Mouse (Mus musculus) gastrocnemius, postnatal 4 days (tissue): ENCODE results near the gene Crlf2. TPM values are rescaled to one million over a fixed set of nuclear protein-coding genes. Genes with fewer than 3 reads are reported as not detected.
A peak's percentile ranks its signal among the peaks of the same experiment; 100 is the strongest.

ENCODE experiments used
- DNase-seq, 2 experiments: peaks; one replicate each; pipeline ENCODE4 v3.0.0; 2021 to 2022; ENCODE audit warnings: low spot score in 2 of 2, mixed read lengths in 2 of 2
- long read RNA-seq, 2 experiments: library from polyadenylated mRNA; stranded (forward); transcript quantifications; one replicate each; pipeline ENCODE4 v2.0.0; 2021
- total RNA-seq, 2 experiments: library from RNA; stranded (reverse); gene quantifications; 2 replicates each; pipeline ENCODE4 v1.2.3; 2021

The Crlf2 gene
- total RNA-seq = 10 to 100 TPM; 13.6 to 18.0 TPM
- long read RNA-seq, experiment 1, transcript Crlf2-201 (8 exons, 1,323 nt) = major isoform, 14 of 16 reads
- long read RNA-seq, experiment 1, partial matches to known transcripts = 0 of 16 reads
- long read RNA-seq, experiment 1, other reads (novel, unspliced or antisense) = 1 of 16 reads
- long read RNA-seq, experiment 2, transcript Crlf2-201 (8 exons, 1,323 nt) = major isoform, 7 of 15 reads
- long read RNA-seq, experiment 2, partial matches to known transcripts = 4 of 15 reads
- long read RNA-seq, experiment 2, other reads (novel, unspliced or antisense) = 1 of 15 reads

- DNase-seq = peak; percentile 84 to 94
Observed at GRCm38 (mm10) chr5:109558404-109559160, at the start of gene Crlf2. Crlf2 (minus strand) TSS chr5:109558993.

- DNase-seq = no peak
Observed at GRCm38 (mm10) chr5:109602585-109602984, 43.8 kb upstream of the Crlf2 start.

- DNase-seq = no peak
Observed at GRCm38 (mm10) chr5:109601080-109601479, 42.3 kb upstream of the Crlf2 start.

DNA sequence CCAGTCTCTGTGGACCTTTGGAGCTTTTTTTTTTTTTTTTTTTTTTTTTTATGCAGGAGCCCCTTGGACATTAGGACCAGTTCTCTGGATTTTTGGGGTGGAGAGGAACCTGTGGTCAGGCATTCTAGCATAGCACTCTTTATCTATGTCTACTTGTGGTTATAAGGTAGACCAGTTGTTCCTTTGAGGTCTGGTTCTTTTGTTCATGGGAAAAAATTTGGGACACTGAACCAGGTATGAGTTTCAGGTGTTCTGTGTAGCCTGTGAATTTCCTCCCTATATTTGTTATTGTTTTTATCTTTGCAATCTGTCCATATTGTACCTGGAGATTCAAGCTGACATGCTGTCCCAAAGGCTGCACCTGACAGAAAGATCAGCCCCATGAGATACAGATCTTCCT, 40.1 kb upstream of the Crlf2 start:
- no peak for DNase-seq

- DNase-seq = no peak
Observed at GRCm38 (mm10) chr5:109596647-109597046, 37.9 kb upstream of the Crlf2 start.

GRCm38 (mm10) chr5:109562829-109563228, 4.0 kb upstream of the Crlf2 start:
- no peak for DNase-seq

GRCm38 (mm10) chr5:109559191-109559590, 398 bp upstream of the Crlf2 start:
- no peak for DNase-seq

GRCm38 (mm10) chr5:109558123-109558403, 730 bp downstream of the Crlf2 start:
- no peak for DNase-seq

GRCm38 (mm10) chr5:109557321-109558122, 1.3 kb downstream of the Crlf2 start:
- peak; percentile 89 to 95 for DNase-seq

- peak; percentile 82 to 92 for DNase-seq
Observed at GRCm38 (mm10) chr5:109556591-109557320, 2.0 kb downstream of the Crlf2 start.

- DNase-seq = peak; percentile 25 to 31
Observed at GRCm38 (mm10) chr5:109555676-109556571, 2.9 kb downstream of the Crlf2 start.

DNA sequence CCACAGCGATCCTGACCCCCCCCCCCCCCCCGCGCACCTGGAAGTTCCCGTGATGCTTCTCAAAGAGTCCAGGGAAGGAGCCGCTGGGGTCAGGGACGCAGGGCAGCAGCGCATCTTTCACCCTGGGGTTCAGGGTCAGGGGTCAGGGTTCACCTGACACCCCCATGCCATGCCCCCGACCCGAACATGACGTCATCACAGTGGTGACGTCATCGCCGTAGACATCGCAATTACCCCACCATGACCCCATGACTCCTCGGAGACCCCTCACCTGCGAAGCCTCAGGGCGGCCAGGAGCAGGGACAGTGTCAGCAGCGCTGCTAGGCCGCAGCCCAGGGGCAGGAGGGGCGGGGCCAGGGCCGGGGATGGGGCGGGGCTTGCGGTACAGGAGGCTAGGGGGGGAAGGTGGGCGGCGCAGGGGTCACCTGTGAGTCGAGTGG, 3.5 kb downstream of the Crlf2 start:
- DNase-seq = peak in 1 of 2 experiments; percentile 9

DNA sequence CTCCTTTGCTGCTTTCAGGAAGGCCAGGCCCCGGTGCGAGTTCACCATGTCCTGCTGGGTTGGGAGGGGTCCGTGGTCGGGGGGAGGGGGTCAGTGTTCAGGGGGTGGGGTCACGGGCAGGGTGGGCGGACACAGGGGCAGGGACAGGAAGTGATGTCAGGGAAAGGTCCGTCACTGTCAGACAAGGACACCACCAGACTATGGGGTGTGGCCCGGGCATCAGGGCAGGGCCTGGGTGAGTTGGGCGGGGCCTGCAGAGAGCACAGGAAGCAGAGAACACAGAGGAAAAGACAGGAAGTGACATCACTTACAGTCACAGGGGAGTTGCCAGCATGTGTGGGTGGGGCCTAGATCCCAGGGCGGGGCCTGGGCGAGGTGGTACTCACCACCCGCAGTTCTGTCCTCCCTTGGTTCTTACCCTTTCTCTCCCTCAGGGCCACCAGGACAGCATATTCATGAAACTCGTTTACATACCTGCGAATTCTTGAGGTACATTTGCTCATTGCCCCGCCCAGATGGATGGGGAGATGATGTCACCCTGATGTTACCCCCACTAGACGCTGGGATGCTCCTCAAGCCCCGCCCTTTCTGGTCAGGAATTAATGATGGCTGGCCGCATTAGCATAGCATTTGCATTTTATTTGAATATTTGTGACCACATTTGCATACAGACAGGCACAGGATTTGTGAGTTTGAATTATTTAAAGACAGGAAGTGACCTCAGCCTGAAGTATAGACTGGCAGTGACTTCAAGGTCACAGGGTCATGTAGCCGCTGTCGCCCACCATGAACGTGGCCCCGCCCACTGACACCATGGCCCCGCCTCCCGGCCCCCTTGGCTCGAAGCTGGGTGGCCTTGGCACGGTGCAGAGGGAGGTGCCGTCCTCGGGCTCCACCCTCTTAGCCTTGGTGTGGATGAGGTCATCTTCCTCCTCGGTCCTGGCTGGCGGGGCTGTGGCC, 4.4 kb downstream of the Crlf2 start:
- DNase-seq = peak; percentile 14 to 16

DNA sequence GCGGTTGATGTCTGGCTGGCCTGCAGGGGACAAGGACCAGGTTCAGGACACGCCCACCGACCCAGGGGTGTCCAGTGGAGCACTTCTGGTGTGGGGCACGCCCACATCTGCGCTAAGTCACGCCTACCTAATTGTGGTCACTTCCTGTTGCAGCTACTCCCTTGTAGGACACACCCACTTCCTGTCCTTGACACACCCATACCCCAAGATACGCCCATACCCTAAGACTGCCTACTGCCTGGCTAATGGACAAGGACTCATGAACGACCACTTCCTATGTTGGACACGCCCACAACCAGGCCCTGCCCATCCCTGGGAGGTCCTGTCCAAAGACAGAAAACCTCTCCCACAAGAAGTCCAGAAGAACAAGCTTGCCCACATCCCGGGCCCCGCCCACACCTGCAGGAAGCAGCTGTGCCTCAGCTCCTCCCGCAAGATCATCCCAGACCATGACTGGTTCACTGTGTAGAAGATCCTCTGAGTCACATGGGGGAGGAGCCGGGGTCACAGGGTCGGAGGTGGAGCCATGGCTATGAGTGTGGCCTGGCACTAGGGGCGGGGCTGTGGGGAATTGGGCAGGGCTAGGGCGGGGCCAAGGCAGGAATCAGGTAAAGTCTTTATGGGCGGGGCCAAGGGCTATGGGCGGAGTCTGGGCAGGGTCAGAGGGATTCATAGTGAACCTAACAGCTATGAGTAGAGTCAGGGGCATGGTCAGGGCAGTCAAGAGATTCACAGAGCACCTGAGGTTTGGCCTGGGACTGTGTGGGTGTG, 5.4 kb downstream of the Crlf2 start:
- peak in 1 of 2 experiments; percentile 18 for DNase-seq

GRCm38 (mm10) chr5:109552541-109552940, 6.3 kb downstream of the Crlf2 start:
- peak in 1 of 2 experiments; percentile 16 for DNase-seq

DNA sequence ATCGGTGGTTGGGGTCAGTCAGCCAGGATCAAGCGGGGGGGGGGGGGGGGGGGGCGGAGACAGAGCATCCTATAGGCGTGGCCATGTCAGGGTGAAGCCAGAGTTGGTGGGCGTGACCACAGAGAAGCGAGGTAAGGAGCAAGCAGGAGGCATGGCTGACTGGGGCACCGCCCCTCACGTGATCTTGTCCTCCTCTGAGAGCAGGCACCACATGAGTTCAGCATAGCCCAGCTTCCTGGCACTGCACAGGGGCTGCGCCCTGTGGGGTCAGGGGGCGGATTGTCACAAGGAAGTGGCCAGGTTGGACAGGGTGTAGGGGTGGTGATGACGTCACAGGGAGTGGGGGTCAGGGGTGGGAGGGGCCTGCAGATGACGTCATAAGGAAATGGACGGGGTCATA, 6.7 kb downstream of the Crlf2 start:
- DNase-seq = no peak

GRCm38 (mm10) chr5:109551041-109551765, 7.6 kb downstream of the Crlf2 start:
- DNase-seq = no peak
